Mouse (Mus musculus): ENCODE results near the gene Hhat.

Gene Hhat

DNA sequence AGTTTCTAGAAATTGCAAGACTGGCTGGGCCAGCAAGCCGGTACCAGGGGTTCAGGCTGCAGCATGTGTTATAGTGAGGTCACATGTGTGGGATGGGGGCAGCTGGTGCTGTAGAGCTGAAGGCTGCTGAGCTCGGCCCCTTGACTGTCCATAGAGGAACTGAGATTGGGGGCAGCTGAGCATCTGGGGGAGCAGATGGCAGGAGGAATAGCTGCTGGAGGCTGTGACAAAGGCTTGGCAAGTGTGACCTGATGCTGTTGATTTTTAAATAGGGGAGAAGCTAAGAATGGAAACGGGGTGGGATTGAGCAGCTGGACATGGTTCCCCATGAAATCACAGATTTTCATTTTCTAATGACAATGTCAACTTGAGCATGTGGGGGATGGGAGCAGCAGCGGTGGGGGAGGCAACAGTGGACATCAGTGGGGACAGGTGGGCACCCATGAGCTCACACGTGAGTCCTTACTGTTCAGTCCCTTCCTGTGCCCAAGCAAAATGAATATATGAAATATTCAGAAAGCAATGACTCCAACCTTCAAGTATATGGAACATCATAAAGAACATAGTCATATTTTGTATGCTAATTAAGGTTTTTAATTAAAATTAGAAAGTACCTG is 212.9 kb downstream of the Hhat start:
- peak; percentile 26 for DNase-seq (ENCODE audit: low read depth, low spot score)

DNA sequence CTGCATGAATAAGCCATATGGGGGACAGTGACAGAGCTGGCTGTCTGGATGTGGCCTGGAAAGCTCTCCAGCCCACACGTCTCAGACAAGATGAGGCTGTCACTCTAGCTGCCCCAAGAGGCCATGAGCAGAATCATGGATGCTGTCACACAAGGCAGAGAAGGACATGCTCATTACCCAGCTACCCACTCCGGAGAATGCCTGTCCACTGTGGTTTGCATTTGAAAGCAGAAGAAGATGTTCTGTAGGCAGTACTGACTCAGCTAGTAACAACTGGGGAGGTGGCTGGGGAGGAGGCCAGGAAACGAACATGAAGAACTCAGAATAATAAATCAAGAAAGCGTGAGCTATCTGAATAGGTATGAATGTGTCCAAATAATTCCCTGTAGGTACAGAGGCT is 215.5 kb downstream of the Hhat start:
- no peak for DNase-seq (ENCODE audit: low read depth, low spot score)

DNA sequence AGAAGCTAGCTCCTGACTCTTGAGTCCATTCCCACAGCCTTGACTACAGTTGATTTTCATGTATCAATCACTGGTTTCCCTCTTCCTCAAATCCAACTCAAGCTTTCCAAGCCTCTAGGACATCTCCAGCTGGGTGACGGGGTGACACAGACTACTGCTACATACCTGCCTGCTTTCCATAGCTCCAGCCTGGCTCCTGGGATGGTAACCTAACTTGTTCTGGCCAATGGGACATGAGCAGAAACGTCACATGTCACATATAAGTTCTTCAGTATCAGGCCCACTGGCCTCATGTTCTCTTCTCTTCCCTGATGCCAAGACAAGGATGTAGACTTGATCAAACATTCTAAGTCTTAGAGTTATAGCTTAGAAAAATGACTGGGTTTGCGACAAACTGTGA is 220.5 kb downstream of the Hhat start:
- DNase-seq (ENCODE audit: low read depth, low spot score): no peak

DNA sequence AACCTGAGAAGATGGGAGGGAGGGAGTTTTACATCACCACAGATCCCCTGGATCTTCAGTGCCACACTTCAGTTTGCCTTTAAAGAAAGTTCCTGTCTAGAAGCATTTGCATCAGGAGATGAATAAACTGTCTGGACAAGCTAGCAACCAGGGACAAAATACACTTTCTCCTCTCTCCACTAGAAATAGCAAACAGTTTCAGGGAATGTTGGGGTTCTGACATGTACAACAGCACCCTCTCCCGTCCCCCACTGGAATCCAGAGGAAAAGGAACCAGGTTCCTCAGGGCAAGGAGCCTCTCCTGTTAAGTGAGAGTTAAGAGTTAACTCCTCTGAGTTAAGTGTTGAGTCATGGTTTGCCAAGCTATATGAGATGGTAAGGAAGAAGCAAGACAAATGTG is 224.2 kb downstream of the Hhat start:
- DNase-seq (ENCODE audit: low read depth, low spot score): no peak

DNA sequence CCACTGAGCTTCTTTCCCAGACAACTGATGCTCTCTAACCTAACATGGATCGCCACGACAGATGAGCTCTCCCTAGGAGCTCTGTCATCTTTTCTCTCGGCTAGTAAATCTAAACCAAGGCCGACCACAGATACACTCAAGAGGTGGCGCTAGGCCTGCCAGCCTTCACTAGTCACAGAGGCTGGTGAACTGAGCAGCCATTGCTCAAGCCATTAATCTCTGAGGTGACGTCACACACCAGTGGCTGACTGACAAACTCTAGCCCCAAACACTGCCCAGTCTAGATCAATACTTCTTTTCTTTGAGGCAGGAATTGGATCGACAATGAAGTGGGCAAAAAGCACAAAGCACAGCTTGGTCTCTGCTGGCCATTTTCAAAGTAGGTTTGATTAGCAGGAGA is 226.1 kb downstream of the Hhat start:
- DNase-seq (ENCODE audit: low read depth, low spot score): no peak

DNA sequence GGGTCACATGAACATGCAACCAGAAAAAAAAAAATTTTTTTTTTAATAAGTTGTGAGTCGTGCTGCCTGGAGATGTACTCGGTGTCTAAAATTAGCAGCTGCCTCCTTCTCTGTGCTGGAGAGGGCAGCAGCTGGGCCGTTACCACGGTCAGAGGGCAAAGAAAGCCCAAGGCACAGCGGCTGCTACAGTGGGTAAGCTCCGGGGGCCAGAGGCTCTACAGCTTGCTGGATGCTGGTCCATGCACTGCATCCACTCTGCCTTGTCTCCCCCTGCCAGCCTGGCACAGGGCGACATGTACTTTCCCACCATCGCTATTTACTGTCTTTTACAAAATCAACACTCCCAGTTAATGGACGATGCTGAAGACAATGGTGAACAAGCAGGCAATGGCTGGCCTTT is 226.9 kb downstream of the Hhat start:
- DNase-seq (ENCODE audit: low read depth, low spot score): no peak

DNA sequence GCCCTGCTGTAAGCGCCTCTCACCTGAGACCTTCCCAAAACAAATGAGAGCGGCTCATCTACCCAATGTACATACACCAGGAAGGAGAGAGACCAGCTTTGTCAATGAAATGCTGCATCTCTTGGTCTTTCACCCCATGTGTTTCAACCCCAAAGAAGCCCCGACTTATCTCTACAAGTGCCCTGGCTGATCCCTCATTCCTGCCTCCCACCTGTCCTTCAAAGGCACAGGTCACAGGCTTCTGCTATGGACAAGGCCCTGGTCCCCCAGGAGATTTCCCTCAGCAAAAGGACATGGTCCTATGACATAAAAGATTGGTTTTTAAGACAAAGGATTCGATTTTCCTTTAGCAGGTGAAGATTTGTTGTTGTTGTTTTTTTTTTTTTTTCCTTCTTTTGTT is 227.3 kb downstream of the Hhat start:
- no peak for DNase-seq (ENCODE audit: low read depth, low spot score)

DNA sequence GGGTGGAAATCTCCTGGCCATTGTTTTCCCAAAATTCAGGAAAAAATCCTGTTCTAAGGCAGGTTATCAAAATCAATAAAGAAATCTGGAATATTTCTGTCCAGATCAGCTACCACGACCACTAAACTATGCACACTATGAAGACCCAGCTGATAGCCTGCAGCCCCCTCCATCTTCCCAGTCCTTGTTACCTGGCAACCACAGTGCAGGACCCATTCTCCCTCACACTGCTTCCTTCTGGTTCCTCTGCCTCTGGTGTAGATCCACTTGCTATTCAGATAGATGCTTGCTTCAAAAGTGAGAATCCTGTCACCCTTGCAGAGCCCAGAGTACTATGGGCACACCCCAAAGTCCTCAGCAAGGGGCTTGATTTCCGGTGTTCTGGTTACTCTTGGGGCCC is 228.9 kb downstream of the Hhat start:
- no peak for DNase-seq (ENCODE audit: low read depth, low spot score)

DNA sequence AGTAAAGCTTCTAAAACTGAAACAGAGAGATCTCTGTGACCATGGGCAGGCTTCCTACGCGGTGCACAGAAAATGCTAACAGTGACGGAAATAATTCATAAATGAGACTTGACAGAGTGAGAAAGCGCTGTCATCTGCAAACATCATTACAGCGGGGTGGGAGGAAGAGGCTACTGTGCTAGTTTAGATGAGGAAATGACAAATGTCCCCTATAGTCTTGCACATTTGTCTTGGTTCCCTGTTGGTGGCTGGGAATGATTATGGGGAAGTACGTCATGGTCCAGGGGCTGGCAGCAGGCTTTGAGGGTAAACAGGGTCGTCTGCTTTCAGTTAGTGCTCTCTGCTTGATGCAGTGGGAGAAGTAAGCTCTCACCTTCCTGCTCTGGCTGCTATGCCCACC is 233.9 kb downstream of the Hhat start:
- no peak for DNase-seq (ENCODE audit: low read depth, low spot score)

DNA sequence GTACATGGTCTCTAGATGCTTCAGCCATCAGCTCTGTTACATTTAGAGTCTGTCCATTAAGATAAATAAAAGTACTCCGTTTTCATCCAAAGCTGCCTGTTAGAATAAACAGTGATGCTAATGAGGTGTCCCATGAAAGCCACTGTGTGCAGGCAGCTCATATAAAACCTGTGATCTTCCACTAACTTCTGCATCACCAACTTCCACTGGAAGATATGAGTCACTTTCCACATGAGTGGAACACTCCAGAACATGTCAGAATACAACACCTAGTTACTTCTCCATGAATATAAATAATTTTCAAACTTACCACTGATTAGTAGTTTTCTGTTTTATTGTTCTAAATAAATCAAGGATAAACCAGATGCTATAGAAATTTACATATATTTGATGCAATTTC is 234.6 kb downstream of the Hhat start:
- no peak for DNase-seq (ENCODE audit: low read depth, low spot score)

DNA sequence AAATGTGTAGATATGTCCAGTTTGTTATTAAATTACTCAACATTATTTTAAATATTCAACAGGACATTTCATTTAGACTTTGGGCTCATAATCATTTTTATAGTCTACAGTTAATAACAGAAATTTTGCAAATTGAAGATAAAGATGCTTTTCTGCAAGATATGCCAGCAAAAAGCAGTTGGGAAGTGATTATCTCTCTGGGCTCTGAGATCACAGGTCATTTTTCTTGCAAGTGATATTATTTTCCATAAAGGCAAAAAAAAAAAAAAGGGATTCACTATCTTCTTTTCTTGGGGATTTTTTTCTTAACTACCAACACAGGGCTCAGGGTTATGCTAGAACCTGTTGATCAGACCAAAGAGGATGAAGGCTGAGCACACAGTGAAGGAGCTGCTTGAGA is 238.0 kb downstream of the Hhat start:
- DNase-seq (ENCODE audit: low read depth, low spot score): no peak

DNA sequence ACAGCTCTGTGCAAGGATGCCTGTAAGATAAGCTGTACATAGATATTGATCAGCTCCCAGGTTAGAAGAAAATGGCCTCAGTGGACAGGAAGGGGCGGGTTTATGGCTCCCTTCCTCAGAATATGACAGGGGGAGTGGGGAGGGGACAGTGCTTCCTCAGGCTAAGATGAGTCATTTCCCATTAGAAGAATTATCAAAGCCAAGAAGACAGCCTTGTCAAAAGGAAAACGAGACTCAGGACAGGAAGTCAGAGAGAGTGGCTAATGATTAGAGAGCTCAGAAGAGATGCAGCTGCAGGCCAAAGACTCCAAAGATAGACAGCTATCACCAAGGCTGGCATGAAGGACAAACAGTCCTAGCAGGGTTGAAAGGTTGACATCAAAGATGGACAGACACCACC is 238.8 kb downstream of the Hhat start:
- no peak for DNase-seq (ENCODE audit: low read depth, low spot score)

DNA sequence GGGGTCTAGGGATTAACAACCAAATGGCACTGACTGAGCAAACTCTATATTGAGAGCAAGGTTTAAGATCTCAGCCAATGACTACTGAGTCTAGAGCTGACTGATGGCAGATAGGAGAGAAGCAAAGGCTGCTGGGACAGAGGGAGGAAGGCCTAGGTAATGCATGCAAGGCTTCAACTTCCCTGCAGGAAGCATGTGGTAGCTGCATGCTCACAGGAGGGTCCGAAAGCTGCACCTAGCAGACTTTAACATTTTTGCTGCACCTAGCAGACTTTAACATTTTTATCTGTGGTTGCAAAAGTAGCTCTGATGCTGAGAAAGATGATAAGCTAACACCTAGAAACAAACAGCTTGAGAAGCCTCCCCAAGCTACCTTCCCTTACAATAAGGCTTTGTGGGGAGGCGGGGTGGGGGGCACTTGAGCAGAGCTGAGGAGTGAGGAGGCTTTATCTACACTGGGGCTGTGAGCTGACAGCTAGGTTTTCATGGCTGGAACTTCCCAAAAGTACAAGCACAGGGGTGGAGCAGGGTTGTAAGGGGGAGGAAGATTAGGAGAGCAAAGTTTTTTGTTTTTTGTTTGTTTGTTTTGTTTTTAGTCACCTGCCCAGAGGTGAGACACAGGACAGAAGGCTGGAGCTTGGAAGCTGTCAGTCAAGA is 239.4 kb downstream of the Hhat start:
- DNase-seq (ENCODE audit: low read depth, low spot score): no peak

DNA sequence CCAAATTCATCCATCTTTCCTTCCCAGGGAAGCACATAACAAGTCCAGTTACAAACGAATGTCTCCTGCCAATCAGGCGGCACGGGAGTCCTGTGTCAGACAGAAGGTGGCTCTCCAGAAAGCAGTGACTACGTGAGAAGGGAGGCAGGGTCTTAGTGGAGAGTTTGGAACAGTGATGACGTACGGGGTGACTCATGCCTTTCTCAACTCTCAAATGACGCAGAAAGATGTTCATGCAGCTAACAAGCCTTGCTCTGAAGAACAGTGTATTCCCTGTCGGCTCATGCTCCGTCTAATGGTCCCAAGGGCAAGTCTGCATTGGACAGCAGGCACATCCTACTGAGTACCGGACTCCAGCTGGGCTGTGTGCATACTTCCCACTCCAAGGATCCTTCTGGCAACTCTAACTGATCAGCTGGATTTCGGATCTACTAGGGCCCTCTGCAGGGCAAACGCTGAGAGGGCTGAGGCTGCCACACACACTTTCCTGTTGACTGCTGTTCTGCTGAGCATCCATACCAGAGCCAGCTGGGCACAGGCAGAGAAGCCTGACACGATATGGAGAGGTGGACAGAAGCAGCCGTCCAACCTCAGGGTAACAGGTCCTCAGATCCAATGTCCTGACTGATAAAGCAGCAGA is 245.2 kb downstream of the Hhat start:
- no peak for DNase-seq (ENCODE audit: low read depth, low spot score)

DNA sequence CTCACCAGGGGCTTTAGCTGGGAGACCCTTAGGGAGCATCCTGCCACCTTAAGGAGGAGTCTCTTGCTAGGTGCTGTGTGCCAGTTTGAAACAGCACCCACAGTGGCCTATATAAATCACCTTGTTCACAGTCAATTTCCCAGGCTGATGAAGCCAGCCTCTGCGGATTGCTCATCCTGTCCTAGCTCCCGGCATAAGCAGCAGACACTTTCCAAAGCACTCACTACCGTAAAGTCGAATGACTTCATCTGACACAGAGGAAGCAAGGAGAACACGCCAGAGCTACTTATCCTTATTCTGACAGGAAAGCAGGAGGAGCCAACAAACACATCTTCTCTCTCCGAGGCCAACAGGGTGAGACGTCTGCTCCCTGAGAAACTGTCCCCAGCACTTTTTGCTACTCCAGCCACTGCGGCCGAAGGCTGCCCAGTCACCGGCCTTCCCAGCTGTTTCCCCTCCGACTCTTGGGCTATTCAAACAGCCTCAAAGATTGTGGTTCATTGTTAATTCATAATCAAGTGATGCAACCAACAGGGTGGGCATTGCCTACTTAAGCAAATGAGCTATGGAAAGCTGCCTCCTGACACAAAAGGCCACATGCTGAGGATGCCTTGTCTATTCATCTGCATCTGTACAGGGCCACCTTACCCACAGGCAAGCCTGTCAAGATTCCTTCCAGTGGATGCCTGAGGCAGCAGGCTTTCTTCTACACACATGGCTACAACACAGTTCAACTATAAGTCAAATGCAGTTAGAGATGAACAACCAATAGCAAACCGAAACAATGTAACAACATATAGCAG is 248.4 kb downstream of the Hhat start:
- no peak for DNase-seq (ENCODE audit: low read depth, low spot score)

DNA sequence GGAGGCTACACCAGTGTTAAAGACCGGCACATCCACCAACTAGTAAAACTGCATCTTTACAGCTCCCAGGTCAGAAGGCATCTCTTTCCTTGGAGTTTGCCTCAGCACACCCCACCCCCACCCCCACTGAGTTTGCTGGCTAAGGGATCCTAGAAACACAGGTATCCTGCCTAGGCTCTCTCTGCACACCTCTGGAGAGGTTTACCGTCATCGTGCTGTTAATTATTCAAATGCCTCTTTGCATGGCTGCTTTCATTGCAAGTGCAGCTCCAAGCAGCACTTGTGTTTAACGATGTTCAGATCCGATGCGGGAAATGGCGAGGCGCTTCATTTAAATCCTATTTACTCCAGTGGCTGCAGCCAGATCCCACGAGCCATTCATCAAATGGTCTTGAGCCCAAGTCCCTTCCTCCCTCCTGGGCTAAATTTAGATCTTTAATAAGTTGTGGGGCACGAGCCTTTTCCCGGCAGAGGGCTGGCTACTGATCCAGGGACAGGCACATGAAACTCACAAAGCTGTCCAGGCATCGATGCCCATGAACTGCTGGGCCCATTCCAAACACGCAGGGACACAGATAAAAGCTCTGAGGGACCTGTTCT is 250.1 kb downstream of the Hhat start:
- no peak for DNase-seq (ENCODE audit: low read depth, low spot score)

DNA sequence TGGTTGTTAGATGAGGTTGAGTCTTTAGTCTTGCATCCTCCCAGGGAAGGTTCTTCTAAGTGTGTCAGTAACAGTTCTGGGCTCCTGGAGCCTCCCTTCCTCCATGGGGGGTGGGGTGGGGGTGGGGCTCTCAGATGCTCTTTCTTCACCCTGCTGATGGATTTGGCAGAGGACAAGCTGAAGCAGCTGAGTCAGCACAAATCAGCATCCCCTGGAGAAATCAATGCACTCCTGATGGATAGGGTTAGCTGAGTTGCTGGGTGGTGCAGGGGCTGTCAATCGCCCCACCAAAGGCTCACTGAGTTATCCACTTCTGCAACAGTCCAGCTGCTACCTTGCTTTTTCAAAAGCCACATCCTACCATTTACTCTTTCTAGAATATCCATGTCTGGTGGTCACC is 251.3 kb downstream of the Hhat start:
- no peak for DNase-seq (ENCODE audit: low read depth, low spot score)

DNA sequence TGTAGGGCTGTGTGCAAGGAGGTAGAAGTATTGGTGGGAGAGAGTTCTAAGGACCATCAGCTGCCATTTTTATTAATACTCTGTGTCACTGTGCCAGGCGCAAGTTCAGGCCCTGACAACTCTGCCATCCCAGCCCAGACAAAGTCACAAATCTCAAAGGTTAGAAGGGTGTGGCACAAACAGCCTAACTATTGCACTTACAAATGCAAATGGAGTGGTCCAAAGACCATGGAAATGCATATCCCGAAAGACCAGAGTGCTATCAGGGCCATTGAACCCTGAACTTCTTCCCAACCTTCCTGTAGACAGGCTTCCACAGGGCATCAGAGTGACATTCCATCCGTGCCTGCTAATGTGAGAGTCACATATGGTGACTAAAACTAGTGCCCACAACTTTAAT is 255.7 kb downstream of the Hhat start:
- DNase-seq (ENCODE audit: low read depth, low spot score): no peak

DNA sequence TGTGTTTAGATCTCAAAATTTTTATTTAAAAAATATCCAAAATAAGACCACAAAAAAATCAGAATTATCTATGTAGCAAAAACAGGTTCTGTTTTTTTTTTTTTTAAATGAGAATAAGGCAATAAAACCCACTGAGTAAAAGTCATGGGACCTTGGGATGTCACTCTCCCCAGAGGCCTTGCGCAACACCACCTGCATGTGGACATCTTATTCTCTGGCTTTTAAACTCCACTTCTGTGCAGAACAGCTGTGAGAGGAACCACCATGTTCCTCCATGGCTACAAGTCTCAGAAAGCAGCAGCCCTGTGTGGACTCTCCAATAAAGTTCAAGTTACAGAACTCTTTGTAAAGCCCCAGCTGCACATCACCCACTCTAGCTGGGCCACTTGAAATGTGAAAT is 258.2 kb downstream of the Hhat start:
- no peak for DNase-seq (ENCODE audit: low read depth, low spot score)

DNA sequence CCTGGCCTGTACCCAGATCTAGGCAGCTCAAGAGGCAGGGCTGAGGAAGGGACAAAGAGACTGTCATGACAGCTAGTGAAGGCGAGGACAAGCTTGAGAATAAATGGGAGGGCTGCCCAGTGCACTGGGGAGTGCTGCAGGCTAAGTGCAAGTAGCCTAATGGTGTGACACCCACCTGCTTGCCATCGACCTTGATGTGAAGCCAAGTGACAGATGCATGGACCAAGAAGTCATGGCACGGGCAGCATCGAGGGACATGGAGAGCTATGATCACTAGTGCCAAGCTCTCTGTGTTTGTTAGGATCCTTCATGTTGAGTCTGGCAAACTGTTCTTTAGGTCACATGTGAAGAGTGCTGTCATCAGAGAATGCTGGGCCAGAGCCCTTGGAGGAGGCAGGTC is 267.4 kb downstream of the Hhat start:
- DNase-seq (ENCODE audit: low read depth, low spot score): no peak

DNA sequence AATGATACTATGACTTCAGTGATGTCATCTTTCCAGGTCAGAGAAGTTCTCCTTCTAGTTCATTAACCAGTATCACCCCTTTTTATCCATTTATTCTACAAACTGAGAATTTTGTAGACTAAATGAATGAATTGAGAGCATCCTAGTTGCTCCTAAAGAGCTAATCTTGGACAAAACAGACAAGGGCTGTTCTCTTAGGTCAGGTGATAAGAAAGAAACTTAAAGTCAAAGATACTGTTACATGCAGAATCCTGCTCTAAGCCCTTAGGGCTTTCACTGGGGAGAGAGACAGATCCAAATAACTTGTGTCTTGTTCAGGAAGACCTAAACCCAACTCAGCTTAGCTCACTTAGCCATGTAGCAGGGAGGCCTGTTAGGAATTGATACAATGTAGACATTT is 268.2 kb downstream of the Hhat start:
- DNase-seq (ENCODE audit: low read depth, low spot score): no peak

DNA sequence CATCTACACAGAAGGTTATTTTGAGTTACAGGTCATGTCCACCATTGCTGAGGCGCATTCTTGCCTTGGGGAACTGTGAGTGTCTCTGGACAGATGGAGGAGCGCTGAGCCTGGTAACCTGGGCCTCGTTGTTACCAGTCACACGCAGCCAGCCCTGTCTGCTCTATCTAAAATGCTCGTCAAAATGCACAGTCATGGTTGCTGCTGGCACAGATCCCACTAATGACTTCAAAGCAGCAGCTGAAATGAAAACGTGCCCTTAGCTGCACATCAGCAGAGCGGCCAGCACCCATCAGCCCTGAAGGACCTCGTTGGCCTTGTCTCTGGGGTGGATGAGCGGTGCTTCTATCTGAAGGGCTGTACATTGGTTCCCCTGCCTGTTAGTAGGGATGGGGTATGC is 269.0 kb downstream of the Hhat start:
- no peak for DNase-seq (ENCODE audit: low read depth, low spot score)
